Mouse (Mus musculus): Measurements from ENCODE around the gene Abcc9. TPM values are rescaled to one million over a fixed set of nuclear protein-coding genes. Genes with fewer than 3 reads are reported as not detected.
A peak's percentile ranks its signal among the peaks of the same experiment; 100 is the strongest.

Gene Abcc9
- polyA plus RNA-seq, 2 experiments from 2014 or later: not detected

DNA sequence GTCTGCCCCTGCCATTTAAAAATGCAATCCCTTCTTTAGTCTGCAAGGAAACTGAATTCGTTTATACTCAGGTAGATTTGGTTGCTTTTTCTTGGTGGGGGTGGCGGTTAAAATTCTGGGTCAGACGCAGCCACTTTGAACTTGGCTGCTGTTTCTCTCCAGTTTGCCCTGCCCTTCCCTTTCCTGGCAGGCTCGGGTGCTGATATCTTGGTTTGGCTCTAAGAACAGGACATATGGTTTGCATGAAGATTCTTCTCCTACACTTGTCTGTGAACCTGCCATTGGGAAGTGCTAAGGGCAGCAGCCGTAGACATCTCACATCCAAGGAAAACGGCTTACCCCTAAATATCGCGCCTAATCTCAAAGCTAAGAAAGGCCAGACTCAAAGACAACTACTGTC, 89.7 kb downstream of the Abcc9 start:
- no peak for ATAC-seq

GRCm38 (mm10) chr6:142609401-142610373, 92.4 kb downstream of the Abcc9 start:
- ATAC-seq: no peak

- no peak for ATAC-seq
Observed at GRCm38 (mm10) chr6:142607080-142607479, 95.0 kb downstream of the Abcc9 start.

GRCm38 (mm10) chr6:142602772-142603171, 99.3 kb downstream of the Abcc9 start:
- ATAC-seq: no peak

DNA sequence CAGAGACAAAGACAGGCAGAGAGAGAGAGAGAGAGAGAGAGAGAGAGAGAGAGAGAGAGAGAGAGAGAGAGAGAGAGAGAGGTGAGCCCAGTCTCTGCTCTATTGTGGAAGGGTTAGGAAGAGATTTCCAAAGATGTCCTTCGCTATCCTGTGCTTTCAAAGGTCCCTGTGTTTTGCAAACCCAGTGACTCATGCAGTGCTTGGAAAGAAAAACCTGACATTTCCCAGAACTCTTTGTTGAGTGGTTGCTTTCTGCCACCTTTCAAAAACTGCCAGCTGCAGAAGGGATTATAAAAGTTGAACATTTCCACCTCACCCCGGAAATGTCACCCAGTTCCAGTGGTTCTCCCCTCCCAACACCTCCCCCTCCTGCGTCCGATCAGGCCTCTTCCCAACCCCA, 123.3 kb downstream of the Abcc9 start:
- ATAC-seq: no peak

DNA sequence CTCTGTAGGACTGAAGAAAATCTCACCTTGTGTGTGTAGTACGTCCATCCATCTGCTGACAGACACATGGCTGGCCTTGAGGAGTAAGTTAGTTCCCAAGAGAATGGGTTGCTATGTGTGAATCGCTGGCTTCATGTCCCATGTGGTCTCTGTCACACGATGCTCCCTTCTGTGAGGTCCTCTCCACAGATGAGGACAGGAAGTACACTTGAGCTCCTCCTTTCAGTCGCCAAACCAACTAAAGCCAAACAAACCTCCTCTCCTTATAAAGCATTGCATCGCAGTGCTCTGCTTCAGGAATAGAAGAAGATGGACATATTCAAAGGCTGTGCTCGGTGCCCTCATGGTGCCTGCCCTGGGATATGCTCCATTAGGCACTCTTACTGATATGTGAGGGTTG, 124.3 kb downstream of the Abcc9 start:
- ATAC-seq: no peak

DNA sequence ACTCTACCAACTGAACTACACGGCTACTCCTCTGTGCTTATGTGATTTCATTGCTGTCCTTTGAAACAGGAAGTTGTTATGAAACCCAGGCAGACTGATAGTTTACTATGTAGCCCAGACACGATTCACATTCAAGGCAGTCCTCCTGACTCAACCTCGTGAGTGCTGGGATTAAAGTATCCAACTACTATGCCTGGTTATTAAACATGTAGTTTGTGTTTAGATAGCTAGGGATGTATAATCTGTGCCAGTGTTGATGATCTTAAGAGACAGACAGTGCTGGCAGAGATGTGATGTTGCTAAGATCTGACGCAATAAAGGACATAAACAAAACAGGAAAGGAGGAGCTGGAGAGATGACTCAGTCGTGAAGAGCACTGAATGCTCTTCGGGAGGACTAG, 129.2 kb downstream of the Abcc9 start:
- ATAC-seq: peak; percentile 37

- no peak for ATAC-seq
Observed at GRCm38 (mm10) chr6:142571629-142572360, 130.3 kb downstream of the Abcc9 start.

GRCm38 (mm10) chr6:142571055-142571618, 131.0 kb downstream of the Abcc9 start, which contains the start of gene Kcnj8:
Kcnj8 (minus strand) TSS chr6:142571614.
- ATAC-seq: peak; percentile 56

DNA sequence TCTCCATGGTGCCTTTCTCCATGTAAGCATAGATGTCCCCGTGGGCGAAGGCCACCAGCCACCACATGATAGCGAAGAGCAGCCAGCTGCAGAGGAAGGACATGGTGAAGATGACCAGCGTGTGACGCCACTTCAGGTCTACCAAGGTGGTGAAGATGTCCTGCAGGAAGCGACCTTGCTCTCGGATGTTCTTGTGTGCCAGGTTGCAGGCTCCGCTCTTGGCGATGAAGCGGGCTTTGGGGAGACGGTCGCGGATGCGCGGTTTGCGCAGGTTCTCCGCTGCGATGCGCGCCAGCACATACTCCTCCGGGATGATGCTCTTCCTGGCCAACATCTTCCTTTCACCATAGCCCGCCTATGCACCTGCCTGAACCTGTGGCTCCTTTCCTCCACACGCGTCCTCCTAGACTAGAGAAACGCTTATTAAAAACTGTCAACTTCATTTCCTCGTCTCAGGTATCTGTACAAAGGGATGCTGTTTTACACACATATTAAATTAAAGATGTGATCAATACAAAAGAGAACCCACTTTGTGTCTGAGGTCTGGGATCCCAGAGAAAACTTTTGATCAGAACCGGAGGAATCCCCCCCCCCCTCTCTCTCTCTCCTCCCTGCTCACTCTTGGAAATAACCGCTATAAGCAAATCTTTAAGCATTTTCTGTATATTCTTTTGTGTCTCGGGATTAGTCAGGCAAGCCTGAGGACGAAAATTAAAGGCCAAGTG, 131.9 kb downstream of the Abcc9 start:
- ATAC-seq: no peak

- ATAC-seq: no peak
Observed at GRCm38 (mm10) chr6:142568713-142569357, 133.3 kb downstream of the Abcc9 start.

GRCm38 (mm10) chr6:142567452-142567851, 134.7 kb downstream of the Abcc9 start:
- ATAC-seq: no peak

DNA sequence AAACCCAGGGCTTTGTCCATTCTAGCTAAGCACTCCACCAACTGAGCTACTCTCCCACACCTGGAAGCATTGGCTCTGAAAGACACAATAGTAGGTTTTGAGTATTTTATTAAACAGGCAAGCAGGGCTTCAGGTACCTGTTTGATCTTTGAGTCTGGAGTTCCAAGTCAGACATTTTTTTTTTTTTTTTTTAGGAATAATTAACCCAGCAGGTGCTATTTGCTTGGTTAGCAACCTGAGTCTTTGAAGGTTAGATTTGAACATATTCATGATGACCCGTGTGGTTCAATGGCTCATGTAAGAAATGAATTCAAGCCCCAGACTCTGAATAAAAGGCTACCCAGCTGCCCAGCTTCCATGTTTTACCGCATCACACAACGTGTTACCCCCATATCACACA, 137.4 kb downstream of the Abcc9 start:
- ATAC-seq: no peak

- ATAC-seq: peak; percentile 65
Observed at GRCm38 (mm10) chr6:142561151-142561550, 141.0 kb downstream of the Abcc9 start.

GRCm38 (mm10) chr6:142558772-142559679, 143.1 kb downstream of the Abcc9 start:
- no peak for ATAC-seq

- ATAC-seq: no peak
Observed at GRCm38 (mm10) chr6:142558076-142558475, 144.0 kb downstream of the Abcc9 start.

- ATAC-seq: no peak
Observed at GRCm38 (mm10) chr6:142555988-142556387, 146.1 kb downstream of the Abcc9 start.

DNA sequence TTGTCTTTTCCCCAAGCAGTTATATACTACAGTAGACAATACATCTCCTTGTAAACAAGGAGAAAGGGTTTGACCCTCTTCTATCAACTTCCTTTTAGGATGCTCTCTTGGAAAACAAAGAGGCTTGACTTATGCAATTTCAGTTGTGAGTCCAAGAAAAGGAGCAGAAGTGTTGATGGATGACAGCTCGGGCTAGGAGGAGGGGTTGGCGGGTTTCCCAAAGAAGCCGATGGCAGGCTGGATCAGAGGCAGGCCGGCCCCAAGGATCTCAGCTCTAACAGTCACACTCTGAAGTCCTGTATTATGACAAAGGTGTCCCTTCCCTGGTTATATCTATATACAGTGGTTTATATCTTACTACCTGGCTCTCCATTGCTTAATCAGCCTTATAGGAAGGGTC, 150.6 kb downstream of the Abcc9 start:
- no peak for ATAC-seq

GRCm38 (mm10) chr6:142550871-142551270, 151.2 kb downstream of the Abcc9 start:
- ATAC-seq: no peak

DNA sequence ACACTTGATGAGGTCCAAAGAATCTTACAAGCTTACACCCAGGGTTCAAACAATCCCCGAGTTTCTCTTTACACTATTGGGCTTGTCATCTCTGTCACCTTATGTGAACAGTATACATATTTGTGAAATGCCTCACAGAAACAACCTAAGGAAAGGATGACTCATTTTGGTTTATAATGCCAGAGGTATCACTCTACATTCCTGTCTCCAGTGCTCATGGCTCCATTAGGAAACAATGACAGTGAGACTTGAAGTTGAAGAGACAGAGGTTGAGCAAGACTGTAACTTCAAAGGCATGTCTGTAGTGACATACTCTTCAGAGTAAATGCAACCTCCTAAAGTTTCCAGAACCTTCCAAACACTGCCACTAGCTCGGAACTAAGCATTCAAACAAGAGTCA, 153.7 kb downstream of the Abcc9 start:
- no peak for ATAC-seq

DNA sequence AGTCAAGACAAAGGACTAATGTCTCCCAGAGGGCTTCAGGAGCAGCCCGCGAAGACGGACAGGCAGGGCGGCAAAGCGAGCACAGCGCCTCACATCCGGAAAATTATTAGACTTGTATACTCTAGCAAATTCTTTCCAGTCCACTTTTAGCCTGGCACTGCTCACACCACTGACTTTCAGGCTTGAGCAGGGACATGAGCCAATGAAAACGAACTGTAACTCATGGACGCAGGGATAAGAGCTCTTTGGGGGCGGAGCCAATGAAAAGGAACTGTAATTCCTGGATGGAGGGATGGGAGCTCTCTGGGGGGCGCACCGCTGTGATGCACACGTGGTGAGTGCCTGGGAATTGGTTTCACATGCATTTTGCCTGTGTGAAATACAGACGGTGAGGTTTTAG, 157.0 kb downstream of the Abcc9 start:
- no peak for ATAC-seq
